Comparison of ENCODE assay signal across 8 mouse cellular contexts in genomic region chr4:40703710-40704275, GRCm38 (mm10). TPM values are rescaled to one million over a fixed set of nuclear protein-coding genes. Genes with fewer than 3 reads are reported as not detected.
A peak's percentile ranks its signal among the peaks of the same experiment; 100 is the strongest.
DNase-seq lines count a peak whose midpoint lies in the region; ATAC-seq and TF ChIP-seq lines count a peak whose summit lies in the region.

No protein-coding gene starts in this region.

- no peaks in the 10 kb centered on the region for H3K27me3 ChIP-seq in intestine, postnatal 0 days (replicated peaks; ENCODE audit: control insufficient read depth, insufficient read depth, low read length)
- no peaks in the 10 kb centered on the region for H3K27me3 ChIP-seq in neural tube, embryonic 14.5 days (ENCODE audit: control insufficient read depth, insufficient read depth, low read length)

- peak overlapping the region; percentile 41 for H3K9ac ChIP-seq in intestine, postnatal 0 days (ENCODE audit: low read depth, low read length)
- H3K9ac ChIP-seq in neural tube, embryonic 14.5 days (replicated peaks; ENCODE audit: low read depth, low read length) = peak overlapping the region; percentile 75

- no peak for ATAC-seq in cerebellum, adult (ENCODE audit: insufficient number of reproducible peaks, low FRiP score, low TSS enrichment)
- no peak for ATAC-seq in intestine, postnatal 0 days
- ATAC-seq in neural tube, embryonic 14.5 days (ENCODE audit: low read depth) = no peak; the same call in 1 of the 2 replicates

- H3K4me2 ChIP-seq in intestine, postnatal 0 days (replicated peaks; ENCODE audit: low read depth) = peak overlapping the region; percentile 65
- H3K4me2 ChIP-seq in neural tube, embryonic 14.5 days (ENCODE audit: low read depth, low read length) = peak overlapping the region; percentile 87

- peaks cover 12% of the 10 kb centered on the region for H3K4me1 ChIP-seq in intestine, postnatal 0 days (replicated peaks; ENCODE audit: control insufficient read depth, insufficient read depth, low read length)
- peaks cover 15% of the 10 kb centered on the region for H3K4me1 ChIP-seq in neural tube, embryonic 14.5 days (ENCODE audit: control insufficient read depth, insufficient read depth, low read length)

- WGBS in intestine, postnatal 0 days = 10% methylated on average over 9 of the region's 9 CpGs
- 21% methylated on average over 9 of the region's 9 CpGs for WGBS in neural tube, embryonic 14.5 days

- DNase-seq in cerebellum, adult 11-12 months = peak; percentile 30
- DNase-seq in urinary bladder, postnatal 25 days (ENCODE audit: low spot score) = peak; percentile 16
- no peak for DNase-seq in urinary bladder, postnatal 10 days (ENCODE audit: low spot score)
- no peak for DNase-seq in right cerebral cortex, postnatal 36 days (ENCODE audit: low spot score in 2 of 2)
- DNase-seq in gastrocnemius, postnatal 10 days = no peak

- no peaks in the 10 kb centered on the region for H3K9me3 ChIP-seq in intestine, postnatal 0 days (ENCODE audit: control insufficient read depth)
- H3K9me3 ChIP-seq in neural tube, embryonic 14.5 days (ENCODE audit: control insufficient read depth, low read length) = no peaks in the 10 kb centered on the region

- H3K4me3 ChIP-seq in intestine, postnatal 0 days (ENCODE audit: low read depth, low read length) = peak overlapping the region; percentile 52
- H3K4me3 ChIP-seq in neural tube, embryonic 14.5 days (ENCODE audit: low read depth, low read length) = peak overlapping the region; percentile 54

- no peak for TF ChIP-seq CTCF in intestine, postnatal 0 days (IDR thresholded peaks at IDR 0.05; ENCODE audit: low read depth)

- no peaks in the 10 kb centered on the region for H3K36me3 ChIP-seq in intestine, postnatal 0 days (ENCODE audit: control insufficient read depth, insufficient read depth)
- H3K36me3 ChIP-seq in neural tube, embryonic 14.5 days (ENCODE audit: control insufficient read depth, insufficient read depth, low read length) = no peaks in the 10 kb centered on the region

- H3K27ac ChIP-seq in intestine, postnatal 0 days (ENCODE audit: low read depth, low read length) = peak overlapping the region; percentile 94
- peak overlapping the region; percentile 98 for H3K27ac ChIP-seq in neural tube, embryonic 14.5 days (ENCODE audit: low read depth, low read length)

RNA-seq across cellular contexts. Expression of gene Aptx, which starts 0.8 kb away (rescaled TPM):
- polyA plus RNA-seq in intestine, postnatal 0 days (2015; fragmentation: Nextera tagmentation; extraction: Ambion mirVana) = 18.7 and 19.4 TPM in 2 replicates
- 47.4 and 52.4 TPM in 2 replicates for polyA plus RNA-seq in neural tube, embryonic 14.5 days (2014; fragmentation: Nextera tagmentation; extraction: Ambion mirVana)
- 10 to 100 TPM; 14.5 to 17.2 TPM for total RNA-seq in gastrocnemius, postnatal 10 days (2021)

RNA-seq across cellular contexts. Expression of gene Dnaja1, which starts 18.2 kb away (rescaled TPM):
- 320 and 345 TPM in 2 replicates for polyA plus RNA-seq in intestine, postnatal 0 days (2015; fragmentation: Nextera tagmentation; extraction: Ambion mirVana)
- 653 and 702 TPM in 2 replicates for polyA plus RNA-seq in neural tube, embryonic 14.5 days (2014; fragmentation: Nextera tagmentation; extraction: Ambion mirVana)
- 10 to 100 TPM; 55.0 to 76.5 TPM for total RNA-seq in gastrocnemius, postnatal 10 days (2021)

RNA-seq across cellular contexts. Expression of gene Smu1, which starts 53.9 kb away (rescaled TPM):
- 68.8 and 72.1 TPM in 2 replicates for polyA plus RNA-seq in intestine, postnatal 0 days (2015; fragmentation: Nextera tagmentation; extraction: Ambion mirVana)
- polyA plus RNA-seq in neural tube, embryonic 14.5 days (2014; fragmentation: Nextera tagmentation; extraction: Ambion mirVana) = 117 and 125 TPM in 2 replicates
- total RNA-seq in gastrocnemius, postnatal 10 days (2021) = 10 to 100 TPM; 35.1 to 37.8 TPM

Comparison
In these comparisons a context has a peak if more than half of its experiments do, and no peak if none do; other contexts are left out.
1. DNase-seq: peak in cerebellum, adult 11-12 months (single experiment) and urinary bladder, postnatal 25 days (single experiment); none in urinary bladder, postnatal 10 days (single experiment), right cerebral cortex, postnatal 36 days (0 of 2) and gastrocnemius, postnatal 10 days (single experiment).